Mouse (Mus musculus) heart, adult 2 months (tissue): ENCODE measurements around the gene Gatad2b. TPM values are rescaled to one million over a fixed set of nuclear protein-coding genes. Genes with fewer than 3 reads are reported as not detected.

Source experiments
- DNase-seq, 2 experiments: peaks; one replicate each; pipeline ENCODE4 v3.0.0; 2021
- H3K27ac ChIP-seq: fragments of 200-600 bp; 2 replicates; pipeline ENCODE4 v1.8.1; 2022
- H3K27me3 ChIP-seq: fragments of 200-500 bp; 2 replicates; pipeline ENCODE4 v1.6.1; 2012; ENCODE audit warnings: mild to moderate bottlenecking, low read length, inconsistent platforms, mixed read lengths; ENCODE audit not compliant: control insufficient read depth, insufficient read depth
- H3K36me3 ChIP-seq: fragments of 200-500 bp; 2 replicates; pipeline ENCODE4 v1.6.1; 2012; ENCODE audit warnings: low read length, inconsistent platforms; ENCODE audit not compliant: control insufficient read depth, insufficient read depth
- H3K4me1 ChIP-seq: fragments of 200-500 bp; 2 replicates; pipeline ENCODE4 v1.6.1; 2011; ENCODE audit warnings: low read length; ENCODE audit not compliant: control insufficient read depth, insufficient read depth
- H3K4me3 ChIP-seq: fragments of 200-600 bp; 2 replicates; pipeline ENCODE4 v1.8.1; 2022
- H3K79me2 ChIP-seq: fragments of 200-500 bp; replicated peaks from 2 replicates; pipeline ENCODE4 v1.6.1; 2012; ENCODE audit warnings: mild to moderate bottlenecking, inconsistent platforms, low read length, moderate library complexity, mixed read lengths; ENCODE audit not compliant: control insufficient read depth, insufficient read depth
- H3K9ac ChIP-seq: fragments of 200-500 bp; 2 replicates; pipeline ENCODE4 v1.6.1; 2012; ENCODE audit warnings: low read depth, mild to moderate bottlenecking, control low read depth, inconsistent platforms, low read length, mixed read lengths
- CTCF ChIP-seq: fragments of 200-600 bp; IDR thresholded peaks from 2 replicates; pipeline ENCODE4 v1.8.1; 2022; ENCODE audit warnings: antibody characterized with exemption, mild to moderate bottlenecking, moderate library complexity
- EP300 ChIP-seq: fragments of 200-500 bp; IDR thresholded peaks from 2 replicates; pipeline ENCODE4 v1.6.1; 2011; ENCODE audit warnings: low read depth, low read length, control low read depth; ENCODE audit not compliant: insufficient read depth
- POLR2A ChIP-seq: fragments of 200-500 bp; IDR thresholded peaks from 2 replicates; pipeline ENCODE4 v1.6.1; 2011; ENCODE audit warnings: mild to moderate bottlenecking, low read depth, low read length, control low read depth; ENCODE audit not compliant: insufficient read depth
- WGBS: fragments of 180-500 bp; shearing (Covaris S2); methylation state at CpG from one replicate; pipeline ENCODE4 v1.1.7; 2018; 5-methylcytosine and 5-hydroxymethylcytosine counted together
- intact Hi-C: fragments of 180-260 bp; cut with DNase I; formaldehyde crosslinking; loops from one replicate; pipeline ENCODE4 v1.15.1; 2025
- microRNA-seq, 2 experiments: library from miRNA; unstranded; fragments of <30 nt; microRNA quantifications; one replicate each; pipeline ENCODE4 v1.2.0; 2021
- polyA plus RNA-seq: library from polyadenylated mRNA; depleted of rRNA; stranded (reverse); fragments of >200 nt; gene quantifications from 2 replicates; pipeline ENCODE4 v1.2.3, GENCODE M21; 2012; rRNA removed
- total RNA-seq, 2 experiments: library from RNA; stranded (reverse); gene quantifications; 2 replicates each; pipeline ENCODE4 v1.2.3; 2021

Gatad2b gene
- total and polyA plus RNA-seq, 3 experiments, result 17.7 to 45.3 (median 40.0) TPM

DNA sequence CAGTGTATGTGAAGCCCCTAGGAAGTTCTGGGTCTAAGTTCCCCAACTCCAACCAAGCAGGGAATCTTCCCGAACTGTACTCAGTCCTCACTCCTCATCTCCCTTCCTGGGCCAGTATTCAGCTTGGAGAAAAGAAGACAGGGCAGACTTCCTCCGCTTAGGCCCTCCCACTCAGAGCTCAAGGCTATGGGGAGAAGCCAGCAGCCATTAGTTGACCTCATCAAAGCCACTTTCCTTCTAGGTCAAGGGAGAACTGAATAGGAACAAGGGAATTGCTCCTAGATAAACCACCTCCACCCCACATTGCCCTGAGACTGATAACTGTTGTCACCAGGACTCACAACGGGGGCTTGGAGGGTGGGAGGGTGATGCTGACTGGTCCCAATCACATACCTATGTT, 111.1 kb downstream of the Gatad2b start:
- H3K36me3 ChIP-seq, result no peaks in the 10 kb centered on the region
- no peak overlapping the region for H3K9ac ChIP-seq
- DNase-seq, result no peak
- H3K79me2 ChIP-seq, result no peaks in the 10 kb centered on the region
- H3K27ac ChIP-seq, result no peak overlapping the region
- WGBS, result 72% methylated on average over 3 of the region's 3 CpGs
- intact Hi-C loops, result no loop called here
- H3K4me3 ChIP-seq, result no peak overlapping the region
- no peak for TF ChIP-seq CTCF
- no peaks in the 10 kb centered on the region for H3K4me1 ChIP-seq
- H3K27me3 ChIP-seq, result no peaks in the 10 kb centered on the region

DNA sequence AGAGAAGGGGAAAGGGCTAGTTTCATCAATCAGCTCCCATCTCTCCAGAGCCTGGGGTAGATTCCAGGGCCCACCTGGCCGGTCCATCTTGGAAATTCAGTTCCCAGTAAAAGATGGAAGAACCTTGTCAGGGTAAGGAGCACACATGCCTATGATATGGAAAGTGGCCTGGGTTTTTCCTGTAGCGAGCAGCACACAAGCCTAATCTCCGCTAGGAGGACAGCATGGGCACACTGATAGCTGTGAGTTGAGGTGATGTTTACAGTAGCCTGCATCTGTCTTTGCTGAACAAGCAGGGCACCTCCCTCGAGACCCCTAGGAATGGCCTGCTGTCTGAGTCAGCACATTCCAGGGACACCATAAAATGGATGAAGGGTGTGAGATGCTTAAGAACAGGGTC, 111.6 kb downstream of the Gatad2b start:
- WGBS, result 83% methylated on average over 4 of the region's 4 CpGs
- intact Hi-C loops, result no loop called here

DNA sequence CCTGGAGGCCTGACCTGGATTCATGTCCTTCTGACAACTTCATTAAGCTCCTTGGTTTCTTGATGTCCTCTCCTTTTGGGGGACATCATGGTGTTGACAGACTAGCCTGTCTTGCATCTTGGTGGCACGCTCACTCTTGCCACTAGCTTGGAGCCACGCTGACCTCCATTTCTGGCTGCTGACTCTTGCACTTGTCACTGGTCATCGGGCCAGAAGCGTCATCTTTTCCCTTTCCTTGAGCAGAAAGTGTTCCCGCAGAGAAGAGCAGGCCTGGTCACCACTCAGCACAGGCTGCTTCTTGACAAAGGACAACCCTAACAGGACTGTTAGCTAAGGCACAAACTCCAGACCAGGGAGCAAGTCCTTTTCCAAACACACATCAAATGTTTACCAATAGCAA, 113.4 kb downstream of the Gatad2b start:
- no peak overlapping the region for H3K27ac ChIP-seq
- DNase-seq, result no peak
- no peaks in the 10 kb centered on the region for H3K27me3 ChIP-seq
- no peak overlapping the region for H3K9ac ChIP-seq
- no peaks in the 10 kb centered on the region for H3K4me1 ChIP-seq
- no peaks in the 10 kb centered on the region for H3K79me2 ChIP-seq
- no peak overlapping the region for H3K4me3 ChIP-seq
- H3K36me3 ChIP-seq, result no peaks in the 10 kb centered on the region
- intact Hi-C loops, result no loop called here
- WGBS, result 94% methylated on average over 5 of the region's 5 CpGs
- TF ChIP-seq EP300 (no peak), POLR2A (no peak), CTCF (no peak)

More for the DNA sequence above, 111.6 kb downstream of the Gatad2b start:
- H3K9ac ChIP-seq, result no peak overlapping the region
- no peak for TF ChIP-seq POLR2A
- no peak for TF ChIP-seq EP300
- no peak for TF ChIP-seq CTCF
- no peak overlapping the region for H3K27ac ChIP-seq
- H3K4me1 ChIP-seq, result no peaks in the 10 kb centered on the region
- no peaks in the 10 kb centered on the region for H3K79me2 ChIP-seq
- no peaks in the 10 kb centered on the region for H3K36me3 ChIP-seq
- DNase-seq, result no peak
- no peak overlapping the region for H3K4me3 ChIP-seq
- no peaks in the 10 kb centered on the region for H3K27me3 ChIP-seq

DNA sequence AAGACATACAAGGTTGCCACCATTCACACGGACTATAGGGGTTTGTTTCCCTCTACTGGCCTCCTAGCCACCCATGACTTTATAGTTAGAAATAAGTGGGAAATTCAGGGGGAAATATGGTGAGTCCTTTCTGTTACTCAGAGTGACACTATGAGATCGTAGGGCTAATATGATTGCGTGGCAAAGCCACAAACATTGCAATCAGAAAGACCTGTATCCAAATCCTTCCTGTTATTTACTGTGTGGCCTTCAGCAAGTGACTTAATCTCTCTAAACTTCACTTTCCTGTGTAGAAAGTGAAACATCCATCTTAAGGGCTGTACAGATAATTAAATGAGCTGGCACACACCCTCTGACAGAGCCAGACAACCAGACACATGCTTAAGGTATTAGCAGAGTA, 115.7 kb downstream of the Gatad2b start:
- H3K9ac ChIP-seq, result no peak overlapping the region
- no peak overlapping the region for H3K4me3 ChIP-seq
- DNase-seq, result no peak
- H3K4me1 ChIP-seq, result no peaks in the 10 kb centered on the region
- no peak overlapping the region for H3K27ac ChIP-seq
- TF ChIP-seq POLR2A (no peak), CTCF (no peak), EP300 (no peak)
- no peaks in the 10 kb centered on the region for H3K36me3 ChIP-seq
- intact Hi-C loops, result no loop called here
- WGBS, result 92% methylated on average over 3 of the region's 3 CpGs
- no peaks in the 10 kb centered on the region for H3K27me3 ChIP-seq
- no peaks in the 10 kb centered on the region for H3K79me2 ChIP-seq

DNA sequence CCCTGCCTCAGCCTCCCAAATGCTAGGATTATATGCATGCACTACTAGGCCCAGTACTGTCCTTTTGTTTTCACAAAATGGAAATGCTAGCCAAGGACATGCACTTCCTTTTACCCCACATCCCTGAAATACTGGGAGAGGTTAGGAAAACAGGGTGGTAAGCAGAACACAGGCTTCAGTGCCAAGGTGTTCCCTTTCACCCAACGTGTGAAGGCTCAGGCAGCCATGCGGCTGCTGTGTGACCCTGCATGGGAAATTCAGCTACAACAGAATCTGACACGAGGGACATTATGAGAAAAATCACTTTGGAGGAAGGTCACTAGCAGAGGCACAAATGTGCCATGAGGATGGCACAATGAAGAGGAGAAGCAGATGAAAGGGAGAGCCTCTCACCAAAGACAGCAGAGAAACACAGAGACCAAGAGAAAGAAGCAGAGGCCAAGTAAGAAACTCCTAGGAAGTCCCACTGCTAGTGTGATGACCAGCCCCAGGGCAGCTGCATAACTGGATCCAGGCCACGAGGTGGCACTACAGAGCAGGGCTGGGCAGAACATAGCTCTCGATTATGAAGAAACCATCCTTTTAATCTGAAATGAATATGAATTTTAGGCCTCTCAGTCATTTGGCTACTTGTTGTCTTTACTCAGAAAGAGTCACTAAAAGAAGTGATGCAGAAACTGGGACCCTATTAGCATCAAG, 119.5 kb downstream of the Gatad2b start:
- 32% methylated on average over 5 of the region's 5 CpGs for WGBS
- peak; percentile 79 to 86 for DNase-seq
- Histone ChIP-seq H3K27ac (no peak overlapping the region), H3K9ac (no peak overlapping the region), H3K36me3 (no peaks in the 10 kb centered on the region), H3K4me3 (no peak overlapping the region), H3K27me3 (no peaks in the 10 kb centered on the region), H3K4me1 (no peaks in the 10 kb centered on the region), H3K79me2 (no peaks in the 10 kb centered on the region)
- TF ChIP-seq POLR2A (no peak), CTCF (no peak; the same call in 1 of the 2 replicates), EP300 (peak; percentile 87; the same call in 1 of the 2 replicates)
- intact Hi-C loops, result loop anchor here (1.0 to 10.0 kb wide), 4 partner anchors 20 to 240 kb away; partner anchors contain the start of genes Ints3, S100a6 and S100a7a

DNA sequence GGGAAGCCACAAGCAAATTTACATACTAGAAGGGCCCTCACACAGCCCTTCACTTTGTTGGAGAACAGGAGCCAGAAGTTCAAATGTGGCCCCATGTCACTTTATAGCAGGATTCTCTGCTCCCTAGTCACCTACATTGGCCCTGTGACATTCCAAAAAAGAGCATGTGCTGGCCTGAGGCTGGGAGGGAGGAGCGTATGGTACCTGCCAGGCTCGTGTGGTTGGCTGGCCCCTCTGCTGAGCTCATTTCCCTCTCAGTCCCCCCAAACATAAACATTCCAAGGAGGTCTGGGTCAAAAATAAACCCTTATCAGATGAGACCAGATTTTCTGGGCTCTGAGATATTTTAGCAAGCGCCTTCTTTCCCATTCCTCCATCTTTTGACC, 120.0 kb downstream of the Gatad2b start:
- no peaks in the 10 kb centered on the region for H3K4me1 ChIP-seq
- no peaks in the 10 kb centered on the region for H3K79me2 ChIP-seq
- intact Hi-C loops, result loop anchor here (2.0 to 10.0 kb wide), 3 partner anchors 20 to 239 kb away; partner anchors contain the start of genes Ints3, S100a6 and S100a7a
- no peak for TF ChIP-seq POLR2A
- no peak for TF ChIP-seq EP300
- TF ChIP-seq CTCF, result no peak
- H3K9ac ChIP-seq, result no peak overlapping the region
- H3K27ac ChIP-seq, result no peak overlapping the region
- DNase-seq, result no peak
- H3K27me3 ChIP-seq, result no peaks in the 10 kb centered on the region
- no peaks in the 10 kb centered on the region for H3K36me3 ChIP-seq
- 62% methylated on average over 3 of the region's 3 CpGs for WGBS
- H3K4me3 ChIP-seq, result no peak overlapping the region

Small RNA genes within 50 kb of the gene (microRNA-seq; reads per million reads assigned to microRNA genes)
- 0 to 0.56 reads per million in 2 experiments for gene Mir7012

Other genes with a start within 250 kb of the Gatad2b start
- gene 4933434E20Rik, start 241.5 kb upstream of the Gatad2b start, total RNA-seq, result 10 to 100 TPM; 81.6 to 96.1 TPM
- gene 4933434E20Rik, start 241.5 kb upstream of the Gatad2b start, polyA plus RNA-seq, result 52.8 and 85.1 TPM in 2 replicates
- 100 to 1,000 TPM; 104 to 116 TPM for gene Ubap2l, start 240.6 kb upstream of the Gatad2b start, total RNA-seq
- gene Ubap2l, start 240.6 kb upstream of the Gatad2b start, polyA plus RNA-seq, result 104 and 137 TPM in 2 replicates
- 10 to 100 TPM; 42.2 to 44.5 TPM for gene Tpm3, start 220.5 kb upstream of the Gatad2b start, total RNA-seq
- gene Tpm3, start 220.5 kb upstream of the Gatad2b start, polyA plus RNA-seq, result 48.9 and 60.5 TPM in 2 replicates
- under 1 TPM; 0.11 to 0.13 TPM for gene Nup210l, start 189.0 kb upstream of the Gatad2b start, total RNA-seq
- gene Nup210l, start 189.0 kb upstream of the Gatad2b start, polyA plus RNA-seq, result 0.14 and 0.29 TPM in 2 replicates
- 1,000 to 10,000 TPM; 1,040 to 1,280 TPM for gene Rps27, start 79.5 kb upstream of the Gatad2b start, total RNA-seq
- 696 and 1,017 TPM in 2 replicates for gene Rps27, start 79.5 kb upstream of the Gatad2b start, polyA plus RNA-seq
- 1 to 10 TPM; 5.5 to 5.6 TPM for gene Rab13, start 79.5 kb upstream of the Gatad2b start, total RNA-seq
- 3.1 TPM in 2 replicates for gene Rab13, start 79.5 kb upstream of the Gatad2b start, polyA plus RNA-seq
- 10 to 100 TPM; 49.3 to 56.6 TPM for gene Jtb, start 61.6 kb upstream of the Gatad2b start, total RNA-seq
- 36.0 and 42.3 TPM in 2 replicates for gene Jtb, start 61.6 kb upstream of the Gatad2b start, polyA plus RNA-seq
- under 1 TPM; 0.14 to 0.16 TPM for gene Creb3l4, start 49.7 kb upstream of the Gatad2b start, total RNA-seq
- gene Creb3l4, start 49.7 kb upstream of the Gatad2b start, polyA plus RNA-seq, result 0.53 and 0.55 TPM in 2 replicates
- gene Slc39a1, start 45.0 kb upstream of the Gatad2b start, total RNA-seq, result 10 to 100 TPM; 67.6 to 75.5 TPM
- gene Slc39a1, start 45.0 kb upstream of the Gatad2b start, polyA plus RNA-seq, result 57.3 and 83.7 TPM in 2 replicates
- 10 to 100 TPM; 16.6 to 17.1 TPM for gene Crtc2, start 39.0 kb upstream of the Gatad2b start, total RNA-seq
- gene Crtc2, start 39.0 kb upstream of the Gatad2b start, polyA plus RNA-seq, result 32.9 and 33.7 TPM in 2 replicates
- gene Dennd4b, start 28.0 kb upstream of the Gatad2b start, total RNA-seq, result 10 to 100 TPM; 35.7 to 36.5 TPM
- gene Dennd4b, start 28.0 kb upstream of the Gatad2b start, polyA plus RNA-seq, result 45.6 and 45.9 TPM in 2 replicates
- gene Slc27a3, start 96.8 kb downstream of the Gatad2b start, total RNA-seq, result 1 to 10 TPM in 1 of 2 experiments, under 1 TPM in 1; 0.76 to 1.1 TPM
- gene Slc27a3, start 96.8 kb downstream of the Gatad2b start, polyA plus RNA-seq, result 2.2 and 3.7 TPM in 2 replicates
- 10 to 100 TPM; 22.9 to 26.3 TPM for gene Ints3, start 140.4 kb downstream of the Gatad2b start, total RNA-seq
- gene Ints3, start 140.4 kb downstream of the Gatad2b start, polyA plus RNA-seq, result 15.2 and 21.8 TPM in 2 replicates
- 10 to 100 TPM; 16.1 to 16.3 TPM for gene Npr1, start 172.7 kb downstream of the Gatad2b start, total RNA-seq
- 35.0 and 47.5 TPM in 2 replicates for gene Npr1, start 172.7 kb downstream of the Gatad2b start, polyA plus RNA-seq
- gene Ilf2, start 182.9 kb downstream of the Gatad2b start, total RNA-seq, result 10 to 100 TPM; 30.6 to 32.2 TPM
- 13.9 and 24.9 TPM in 2 replicates for gene Ilf2, start 182.9 kb downstream of the Gatad2b start, polyA plus RNA-seq
- 10 to 100 TPM; 60.0 to 71.3 TPM for gene Snapin, start 197.9 kb downstream of the Gatad2b start, total RNA-seq
- 50.7 and 89.1 TPM in 2 replicates for gene Snapin, start 197.9 kb downstream of the Gatad2b start, polyA plus RNA-seq
- 10 to 100 TPM; 90.0 to 93.0 TPM for gene Chtop, start 216.3 kb downstream of the Gatad2b start, total RNA-seq
- 30.4 and 51.4 TPM in 2 replicates for gene Chtop, start 216.3 kb downstream of the Gatad2b start, polyA plus RNA-seq
- 1,000 to 10,000 TPM in 1 of 2 experiments, 100 to 1,000 TPM in 1; 871 to 1,070 TPM for gene S100a1, start 221.2 kb downstream of the Gatad2b start, total RNA-seq
- 1,425 and 1,426 TPM in 2 replicates for gene S100a1, start 221.2 kb downstream of the Gatad2b start, polyA plus RNA-seq
- gene S100a13, start 221.3 kb downstream of the Gatad2b start, total RNA-seq, result 10 to 100 TPM; 28.3 to 29.6 TPM
- 56.7 and 78.0 TPM in 2 replicates for gene S100a13, start 221.3 kb downstream of the Gatad2b start, polyA plus RNA-seq
- under 1 TPM; 0.23 to 0.50 TPM for gene S100a14, start 233.7 kb downstream of the Gatad2b start, total RNA-seq
- 0.57 TPM in 1 of 2 replicates, not detected in the other for gene S100a14, start 233.7 kb downstream of the Gatad2b start, polyA plus RNA-seq
- 10 to 100 TPM; 65.5 to 69.6 TPM for gene S100a16, start 244.1 kb downstream of the Gatad2b start, total RNA-seq
- gene S100a16, start 244.1 kb downstream of the Gatad2b start, polyA plus RNA-seq, result 75.2 and 98.3 TPM in 2 replicates